Mouse (Mus musculus): ENCODE results near the gene 1810055G02Rik. TPM values are rescaled to one million over a fixed set of nuclear protein-coding genes. Genes with fewer than 3 reads are reported as not detected.

Gene 1810055G02Rik
- total RNA-seq (2014; rRNA removed) (31.8 and 33.3 TPM in 2 replicates), polyA plus RNA-seq (2015; fragmentation: Nextera tagmentation; extraction: Ambion mirVana) (29.4 and 36.1 TPM in 2 replicates)

DNA sequence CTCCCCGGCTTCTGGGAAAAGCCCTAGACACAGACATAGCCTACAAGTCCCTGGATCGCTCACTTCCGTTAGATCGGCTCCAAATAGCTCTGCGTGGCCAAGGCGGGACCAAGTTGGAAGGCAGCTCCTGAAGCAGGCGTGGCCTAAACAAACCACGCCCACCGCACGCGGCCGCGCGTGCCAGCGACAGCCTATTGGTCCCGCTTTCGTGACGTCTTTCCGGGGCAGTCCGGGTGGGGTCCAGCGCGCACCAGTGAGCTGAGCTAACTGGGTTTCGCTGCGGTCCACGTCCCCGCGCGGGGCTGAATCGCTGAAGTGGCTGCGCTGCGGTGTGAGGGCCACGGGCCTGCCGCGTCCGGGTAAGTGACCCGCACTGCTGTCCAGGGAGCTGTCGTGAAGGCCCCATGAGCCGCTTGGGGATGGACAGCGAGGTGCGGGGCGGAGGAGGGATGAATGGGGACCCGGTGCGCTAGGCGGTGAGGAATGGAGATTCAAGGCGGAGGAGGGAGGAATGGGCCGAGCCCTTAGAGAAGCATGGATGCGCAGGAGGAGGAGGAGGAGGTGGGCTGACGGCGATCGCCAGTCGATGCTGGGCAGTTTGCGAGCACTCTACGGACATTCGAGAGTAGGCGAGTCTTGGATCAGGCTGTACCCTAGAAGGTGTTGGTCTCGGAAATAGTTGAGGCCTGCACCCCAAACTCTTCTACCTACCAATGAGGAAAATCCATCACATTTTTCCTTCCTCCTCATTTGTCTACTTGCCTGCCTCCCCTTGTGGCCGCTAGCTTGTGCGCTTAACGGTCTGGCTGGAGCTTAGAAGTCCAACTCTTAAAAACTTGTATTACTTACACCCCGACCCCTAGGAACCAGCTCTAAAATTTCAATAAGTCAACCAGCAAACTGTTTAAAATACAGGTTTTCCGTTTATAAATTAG lies at the start of gene 1810055G02Rik:
TSS of gene 1810055G02Rik (plus strand) at position 216 of the 935 bp plus-strand sequence.
- Histone ChIP-seq H3K36me3 (ENCODE audit: insufficient read depth, low read length) (no peaks in the 10 kb centered on the region), H3K4me3 (ENCODE audit: low read depth, low read length) (peak within 1 kb of the TSS; percentile 81), H3K9me3 (ENCODE audit: low read length) (no peaks in the 10 kb centered on the region), H3K27me3 (ENCODE audit: insufficient read depth, low read length) (no peaks in the 10 kb centered on the region), H3K4me2 (ENCODE audit: low read depth, low read length, poor library complexity, severe bottlenecking) (peak within 1 kb of the TSS; percentile 69), H3K9ac (replicated peaks; ENCODE audit: low read length, poor library complexity, severe bottlenecking) (peak within 1 kb of the TSS; percentile 80), H3K4me1 (ENCODE audit: insufficient read depth, low read length) (peaks cover 8% of the 10 kb centered on the region; the same call in 1 of the 2 replicates), H3K27ac (ENCODE audit: low read depth, low read length) (peak within 1 kb of the TSS; percentile 89)
- peak; percentile 98 for DNase-seq (ENCODE audit: low spot score)
- peak; percentile 96 for ATAC-seq (ENCODE audit: low FRiP score)
- under 1% methylated on average over 61 of the region's 61 CpGs for WGBS
- TF ChIP-seq CTCF (IDR thresholded peaks at IDR 0.05), result peak; percentile 35

DNA sequence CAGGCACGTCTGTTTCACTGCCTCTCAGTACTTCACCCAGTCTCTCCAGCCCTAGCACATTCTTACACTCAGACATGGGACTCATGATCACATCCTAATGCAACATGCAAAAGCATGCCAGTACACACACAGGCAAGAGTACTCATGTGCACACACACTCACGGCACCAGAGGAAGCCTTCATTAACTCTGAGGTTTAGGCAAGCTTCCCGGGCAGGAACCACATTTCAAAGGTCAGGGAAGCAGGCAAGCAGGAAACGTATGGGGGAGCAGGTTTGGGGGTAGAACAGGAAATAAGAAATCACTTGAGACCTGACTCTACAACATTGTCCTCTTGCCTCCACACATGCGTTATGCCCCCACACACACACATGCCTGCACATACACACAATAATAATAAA lies 42.6 kb upstream of the 1810055G02Rik start:
- no peaks in the 10 kb centered on the region for H3K27me3 ChIP-seq (ENCODE audit: insufficient read depth, low read length)
- 0 out of 2 replicates have a peak, but pooled peaks cover 2% of the 10 kb centered on the region for H3K4me1 ChIP-seq (ENCODE audit: insufficient read depth, low read length)
- no peak overlapping the region for H3K4me2 ChIP-seq (ENCODE audit: low read depth, low read length, poor library complexity, severe bottlenecking)
- no peak overlapping the region for H3K27ac ChIP-seq (ENCODE audit: low read depth, low read length)
- no peaks in the 10 kb centered on the region for H3K9me3 ChIP-seq (ENCODE audit: low read length)
- H3K4me3 ChIP-seq (ENCODE audit: low read depth, low read length), result no peak overlapping the region
- no peak for TF ChIP-seq CTCF (IDR thresholded peaks at IDR 0.05)
- ATAC-seq (ENCODE audit: low FRiP score) (no peak), DNase-seq (ENCODE audit: low spot score) (no peak)
- WGBS, result 77% methylated on average over 5 of the region's 5 CpGs
- H3K9ac ChIP-seq (replicated peaks; ENCODE audit: low read length, poor library complexity, severe bottlenecking), result no peak overlapping the region
- no peaks in the 10 kb centered on the region for H3K36me3 ChIP-seq (ENCODE audit: insufficient read depth, low read length)

GRCm38 (mm10) chr19:3666632-3667031 lies 41.5 kb upstream of the 1810055G02Rik start:
- 88% methylated on average over 2 of the region's 2 CpGs for WGBS
- no peak for TF ChIP-seq CTCF (IDR thresholded peaks at IDR 0.05)
- Histone ChIP-seq H3K9me3 (ENCODE audit: low read length) (no peaks in the 10 kb centered on the region), H3K4me1 (ENCODE audit: insufficient read depth, low read length) (0 out of 2 replicates have a peak, but pooled peaks cover 2% of the 10 kb centered on the region), H3K9ac (replicated peaks; ENCODE audit: low read length, poor library complexity, severe bottlenecking) (no peak overlapping the region), H3K4me3 (ENCODE audit: low read depth, low read length) (no peak overlapping the region), H3K36me3 (ENCODE audit: insufficient read depth, low read length) (no peaks in the 10 kb centered on the region), H3K27me3 (ENCODE audit: insufficient read depth, low read length) (no peaks in the 10 kb centered on the region), H3K4me2 (ENCODE audit: low read depth, low read length, poor library complexity, severe bottlenecking) (no peak overlapping the region), H3K27ac (ENCODE audit: low read depth, low read length) (no peak overlapping the region)
- DNase-seq (ENCODE audit: low spot score) (no peak), ATAC-seq (ENCODE audit: low FRiP score) (no peak)

GRCm38 (mm10) chr19:3667155-3667895 lies 40.8 kb upstream of the 1810055G02Rik start:
- H3K27me3 ChIP-seq (ENCODE audit: insufficient read depth, low read length), result no peaks in the 10 kb centered on the region
- 0 out of 2 replicates have a peak, but pooled peaks cover 2% of the 10 kb centered on the region for H3K4me1 ChIP-seq (ENCODE audit: insufficient read depth, low read length)
- no peaks in the 10 kb centered on the region for H3K36me3 ChIP-seq (ENCODE audit: insufficient read depth, low read length)
- WGBS, result 80% methylated on average over 6 of the region's 6 CpGs
- H3K4me2 ChIP-seq (ENCODE audit: low read depth, low read length, poor library complexity, severe bottlenecking), result no peak overlapping the region
- H3K4me3 ChIP-seq (ENCODE audit: low read depth, low read length), result no peak overlapping the region
- no peaks in the 10 kb centered on the region for H3K9me3 ChIP-seq (ENCODE audit: low read length)
- ATAC-seq (ENCODE audit: low FRiP score) (no peak), DNase-seq (ENCODE audit: low spot score) (no peak)
- no peak overlapping the region for H3K27ac ChIP-seq (ENCODE audit: low read depth, low read length)
- TF ChIP-seq CTCF (IDR thresholded peaks at IDR 0.05), result no peak
- no peak overlapping the region for H3K9ac ChIP-seq (replicated peaks; ENCODE audit: low read length, poor library complexity, severe bottlenecking)

DNA sequence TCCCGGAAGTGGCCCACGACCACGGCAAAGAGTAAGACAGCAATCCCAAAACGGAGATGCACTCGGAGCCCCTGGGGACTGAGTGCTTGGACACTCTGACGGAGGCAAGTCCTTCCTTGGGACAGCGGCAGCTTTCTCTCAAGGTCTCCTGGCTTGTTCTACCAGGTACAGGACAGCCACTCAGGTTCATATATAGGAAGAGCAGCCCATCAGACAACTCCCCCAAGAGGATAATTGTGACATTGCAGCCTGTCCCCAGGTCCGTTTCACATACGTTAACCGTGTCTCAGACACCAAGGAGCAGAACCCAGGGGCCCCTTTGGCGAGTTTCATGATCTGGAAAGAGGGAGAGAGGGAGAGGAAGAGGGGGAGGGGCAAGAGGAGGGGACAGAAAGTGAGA lies 40.1 kb upstream of the 1810055G02Rik start:
- DNase-seq (ENCODE audit: low spot score) (no peak), ATAC-seq (ENCODE audit: low FRiP score) (no peak)
- Histone ChIP-seq H3K27ac (ENCODE audit: low read depth, low read length) (no peak overlapping the region), H3K4me3 (ENCODE audit: low read depth, low read length) (no peak overlapping the region), H3K27me3 (ENCODE audit: insufficient read depth, low read length) (no peaks in the 10 kb centered on the region), H3K9ac (replicated peaks; ENCODE audit: low read length, poor library complexity, severe bottlenecking) (no peak overlapping the region), H3K4me1 (ENCODE audit: insufficient read depth, low read length) (0 out of 2 replicates have a peak, but pooled peaks cover 2% of the 10 kb centered on the region), H3K36me3 (ENCODE audit: insufficient read depth, low read length) (no peaks in the 10 kb centered on the region), H3K4me2 (ENCODE audit: low read depth, low read length, poor library complexity, severe bottlenecking) (no peak overlapping the region), H3K9me3 (ENCODE audit: low read length) (no peaks in the 10 kb centered on the region)
- peak; percentile 5; the same call in 1 of the 2 replicates for TF ChIP-seq CTCF (IDR thresholded peaks at IDR 0.05)
- 81% methylated on average over 11 of the region's 11 CpGs for WGBS
